Mouse (Mus musculus): ENCODE results near the gene Tdrkh.

GRCm38 (mm10) chr3:94392128-94392527 lies 20.9 kb upstream of the Tdrkh start:
- TF ChIP-seq CTCF (IDR thresholded peaks at IDR 0.05; ENCODE audit: extremely low read depth, insufficient read length, insufficient replicate concordance, low read depth, low read length) (no peak), POLR2A (IDR thresholded peaks at IDR 0.05; ENCODE audit: low read depth, low read length) (no peak)

All from small intestine, adult 2 months (tissue).